Mouse (Mus musculus) left cerebral cortex, postnatal 10 days (tissue): ENCODE data around the gene Hnrnph1. TPM values are rescaled to one million over a fixed set of nuclear protein-coding genes. Genes with fewer than 3 reads are reported as not detected.

Source experiments
- DNase-seq, 2 experiments: peaks; one replicate each; pipeline ENCODE4 v3.0.0; 2021 to 2022; ENCODE audit warnings: low spot score in 2 of 2, mixed read lengths in 1 of 2; ENCODE audit errors: extremely low spot score in 1 of 2
- intact Hi-C: fragments of 180-260 bp; cut with DNase I; formaldehyde crosslinking; loops from one replicate; pipeline ENCODE4 v1.15.1; 2025
- total RNA-seq, 2 experiments: library from RNA; stranded (reverse); gene quantifications; 2 replicates each; pipeline ENCODE4 v1.2.3; 2021

Hnrnph1 gene
- total RNA-seq, 2 experiments from 2014 or later: 242 to 260 TPM

GRCm38 (mm10) chr11:50394731-50395130, 17.9 kb downstream of the Hnrnph1 start:
- intact Hi-C loops: no loop called here
- DNase-seq: no peak

DNA sequence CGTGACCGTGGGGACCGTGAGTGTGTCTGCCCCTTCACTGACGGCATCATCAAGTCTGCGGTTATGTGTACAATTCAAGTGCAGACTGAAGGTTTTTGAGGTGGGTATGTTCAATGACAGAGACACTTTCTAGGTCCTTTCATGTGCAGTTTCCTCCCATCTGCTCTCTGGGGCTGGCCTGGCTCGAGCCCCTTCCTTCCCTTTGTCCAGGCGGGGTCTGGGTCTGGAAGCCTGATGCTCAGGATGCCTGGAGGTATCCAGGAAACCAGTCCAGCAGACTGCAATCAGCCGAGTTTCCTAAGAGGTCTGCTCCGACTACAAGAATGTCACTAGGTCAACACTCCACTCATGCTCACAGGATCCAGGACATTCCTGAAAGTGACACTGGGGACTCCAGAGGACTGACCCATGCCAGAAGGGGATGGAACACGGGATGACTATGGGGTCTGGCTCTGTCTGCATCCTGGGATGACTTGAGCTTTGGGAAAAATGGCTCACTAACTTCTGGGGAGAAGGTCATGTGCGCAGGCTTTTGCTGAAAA, 20.0 kb downstream of the Hnrnph1 start:
- intact Hi-C loops: no loop called here
- DNase-seq: no peak

DNA sequence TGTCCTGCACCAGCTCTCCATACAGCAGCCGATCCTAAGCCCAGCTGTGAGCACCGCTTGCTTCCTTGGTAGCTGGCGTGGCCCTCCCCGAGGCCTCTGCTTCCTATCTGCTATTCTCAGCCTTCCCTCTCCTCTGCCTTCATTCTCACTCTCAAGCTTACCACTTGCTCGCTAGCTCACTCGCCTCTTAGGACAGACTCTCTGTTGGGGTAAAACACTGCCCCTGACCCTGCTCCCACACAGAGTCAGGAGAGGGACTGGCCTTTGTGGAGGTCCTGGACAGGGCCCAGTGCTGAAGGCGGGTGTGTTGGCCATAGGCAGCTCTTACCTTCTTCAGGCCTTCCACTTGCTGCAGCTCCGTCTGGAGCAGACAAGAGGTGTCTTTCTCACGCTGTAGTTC, 20.5 kb downstream of the Hnrnph1 start:
- DNase-seq: no peak
- intact Hi-C loops: no loop called here

DNA sequence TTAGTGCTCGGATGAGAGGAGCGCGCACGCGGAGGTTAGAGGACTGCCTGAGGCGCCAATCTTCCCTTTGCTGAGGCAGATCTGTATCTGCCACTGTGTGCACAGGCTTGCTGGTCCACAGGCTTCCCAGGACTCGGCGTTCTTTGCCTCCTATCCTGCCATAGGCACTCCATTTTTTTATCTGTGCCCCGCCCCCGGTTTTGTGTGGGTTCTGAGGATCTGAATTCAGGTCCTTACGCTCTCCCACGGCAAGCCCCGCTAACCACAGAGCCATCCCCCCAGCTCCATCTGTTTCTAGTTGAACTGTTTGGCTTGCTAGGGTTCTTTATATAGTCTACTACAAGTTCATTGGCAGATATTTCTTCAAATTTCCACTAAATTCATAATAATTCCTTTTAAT, 22.0 kb downstream of the Hnrnph1 start:
- no peak for DNase-seq
- intact Hi-C loops: no loop called here

GRCm38 (mm10) chr11:50402481-50402880, 25.7 kb downstream of the Hnrnph1 start:
- intact Hi-C loops: no loop called here
- no peak for DNase-seq

DNA sequence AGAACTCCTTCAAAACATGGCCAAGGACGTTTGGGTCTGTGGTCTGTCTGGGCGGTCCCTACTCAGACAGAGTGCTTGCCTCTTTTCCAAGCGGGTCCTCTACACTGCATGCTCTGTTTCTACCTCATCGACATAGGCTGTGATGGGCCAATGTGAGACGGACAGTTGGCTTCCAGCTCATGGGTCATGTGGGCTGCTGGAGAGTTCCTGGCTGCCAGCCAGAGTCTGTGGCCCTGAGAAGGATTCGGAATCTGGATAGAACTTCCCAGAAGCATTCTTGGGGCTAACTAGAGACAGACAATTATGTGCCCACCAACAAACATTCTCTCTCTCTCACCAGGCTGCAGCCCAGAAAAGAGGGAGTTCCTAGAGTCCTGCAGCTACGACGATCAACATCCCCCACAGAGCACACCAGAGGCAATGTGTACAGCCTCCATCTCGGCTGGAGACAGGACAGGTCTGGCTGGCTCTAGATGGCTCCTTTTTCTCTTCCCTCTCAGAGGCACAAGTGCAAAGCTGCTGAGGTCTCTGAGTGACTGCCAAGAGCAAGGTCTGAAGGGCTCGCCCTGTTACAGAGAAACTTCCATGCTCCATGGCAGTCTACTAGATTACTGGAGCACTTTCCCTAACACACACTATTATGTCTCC, 26.7 kb downstream of the Hnrnph1 start:
- intact Hi-C loops: no loop called here
- peak in 1 of 2 experiments; percentile 63 for DNase-seq

DNA sequence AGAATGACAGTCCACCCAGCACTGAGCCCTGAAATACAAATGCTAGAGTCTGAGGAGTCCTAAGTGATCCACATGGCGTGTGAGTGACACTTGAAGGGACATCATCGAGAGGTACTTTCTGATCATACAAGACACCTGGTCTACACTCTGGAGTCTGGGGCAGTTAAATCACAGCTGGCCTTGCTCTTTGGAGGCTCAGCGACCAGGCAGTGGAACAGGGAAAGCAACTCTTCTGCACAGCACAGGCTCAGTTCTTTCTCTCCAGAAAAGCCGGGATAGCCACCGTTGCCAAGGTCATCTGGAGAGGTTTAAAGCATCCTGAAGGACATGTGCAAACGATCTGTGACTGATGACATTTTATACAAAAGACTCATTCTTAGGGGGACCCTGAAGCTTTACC, 30.4 kb downstream of the Hnrnph1 start:
- DNase-seq: no peak
- intact Hi-C loops: no loop called here

GRCm38 (mm10) chr11:50415563-50416241, 38.9 kb downstream of the Hnrnph1 start:
- DNase-seq: no peak
- intact Hi-C loops: no loop called here

- intact Hi-C loops: no loop called here
Observed at GRCm38 (mm10) chr11:50417856-50418255, 41.1 kb downstream of the Hnrnph1 start.

DNA sequence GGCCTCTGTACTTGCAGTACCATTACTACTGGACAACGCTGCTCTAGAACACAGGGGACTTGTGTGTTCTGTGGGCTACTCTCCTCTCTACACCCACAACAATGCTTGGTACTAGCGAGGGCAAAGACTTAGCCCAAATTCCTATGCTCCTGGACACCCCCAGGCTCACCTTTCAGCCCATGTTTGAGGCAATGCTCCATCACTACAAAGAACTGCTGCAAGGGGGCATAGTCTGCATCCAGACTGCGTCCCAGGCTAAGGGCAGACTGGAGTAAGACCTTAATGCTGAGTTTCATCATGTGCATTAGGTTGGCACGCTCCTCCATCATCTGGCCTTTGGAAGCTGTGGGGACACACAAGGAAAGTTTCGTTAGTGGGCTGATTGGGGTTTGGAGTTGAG, 44.7 kb downstream of the Hnrnph1 start:
- intact Hi-C loops: no loop called here
- no peak for DNase-seq

More at GRCm38 (mm10) chr11:50417856-50418255, 41.1 kb downstream of the Hnrnph1 start:
- no peak for DNase-seq

DNA sequence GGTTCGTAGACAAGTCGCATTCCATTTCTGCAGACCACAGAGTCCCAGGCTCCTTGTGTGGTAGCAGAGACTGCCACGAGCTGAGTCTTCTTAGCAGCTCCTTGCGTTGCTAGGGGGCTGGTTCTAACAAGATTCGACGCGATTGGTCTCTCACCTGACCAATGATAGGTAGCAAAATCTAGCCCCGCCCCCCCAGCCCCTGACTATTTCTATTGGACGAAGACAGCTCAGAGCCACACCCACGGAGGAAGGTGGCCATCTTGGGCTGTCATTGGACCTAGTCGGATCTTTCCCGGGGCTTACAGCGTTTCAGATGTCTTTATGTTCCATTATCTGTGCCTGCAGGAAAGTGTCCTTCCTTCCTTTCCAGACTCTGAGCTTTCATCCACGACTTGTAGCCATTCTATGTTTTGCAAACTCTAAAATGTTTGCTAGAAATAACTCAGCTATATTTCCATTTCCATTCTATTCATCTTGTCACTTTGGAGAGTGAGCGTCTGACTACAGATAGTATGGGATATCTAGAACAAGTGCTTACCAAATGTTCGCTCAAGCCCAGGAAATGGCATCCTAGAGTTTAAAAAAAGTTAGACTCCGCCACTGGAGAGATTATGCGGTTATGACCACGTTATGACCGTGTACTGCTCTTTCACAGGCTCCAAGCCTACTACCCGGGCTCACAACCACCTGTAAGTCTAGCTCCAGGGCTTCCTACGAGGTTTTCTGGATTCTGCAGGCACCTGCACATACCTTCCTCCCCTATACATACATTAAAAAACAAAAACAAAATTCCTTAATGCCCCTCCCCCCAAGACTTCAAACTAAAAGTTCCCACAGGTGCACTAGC, 45.4 kb downstream of the Hnrnph1 start:
- intact Hi-C loops: no loop called here
- DNase-seq: peak; percentile 74 to 82

GRCm38 (mm10) chr11:50426056-50426455, 49.3 kb downstream of the Hnrnph1 start:
- no peak for DNase-seq
- intact Hi-C loops: no loop called here

GRCm38 (mm10) chr11:50430277-50431133, 53.7 kb downstream of the Hnrnph1 start, which contains the start of gene Rufy1:
Gene Rufy1 (minus strand): TSS chr11:50431125.
- DNase-seq: peak; percentile 58 to 90
- intact Hi-C loops: no loop called here

- intact Hi-C loops: no loop called here
- DNase-seq: no peak
Observed at GRCm38 (mm10) chr11:50431134-50432068, 54.6 kb downstream of the Hnrnph1 start.

- no peak for DNase-seq
- intact Hi-C loops: no loop called here
Observed at GRCm38 (mm10) chr11:50432069-50432440, 55.3 kb downstream of the Hnrnph1 start.

DNA sequence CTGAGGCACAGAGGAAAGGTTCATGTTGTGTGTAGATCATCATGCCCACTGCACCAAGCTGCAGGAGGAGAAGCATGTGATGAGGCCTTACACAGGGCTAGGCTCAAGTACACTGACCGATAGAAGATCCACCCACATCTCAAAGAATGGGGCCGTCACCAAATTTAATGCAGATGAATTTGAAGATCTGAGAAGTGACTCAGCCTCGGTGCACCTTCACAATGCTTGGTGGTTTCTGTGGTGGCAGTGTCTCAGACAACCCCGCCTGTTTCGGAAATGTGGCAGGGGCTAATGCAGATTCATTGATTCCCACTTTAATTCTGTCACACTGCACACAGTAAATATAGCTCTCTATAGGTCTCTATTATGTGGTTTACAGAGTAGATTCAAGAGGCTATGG, 56.1 kb downstream of the Hnrnph1 start:
- no peak for DNase-seq
- intact Hi-C loops: no loop called here
